Mouse (Mus musculus): ENCODE results near the gene Immp2l. TPM values are rescaled to one million over a fixed set of nuclear protein-coding genes. Genes with fewer than 3 reads are reported as not detected.
"Not testable (repeated sequence)": the region's sequence is repeated elsewhere in the genome, so short reads cannot be mapped to it uniquely, and the experiment has no call there.

Gene Immp2l
- polyA plus RNA-seq (2015; fragmentation: Nextera tagmentation; extraction: Ambion mirVana) = 10.3 and 12.5 TPM in 2 replicates

- peak within 1 kb of the TSS; percentile 72 for H3K4me2 ChIP-seq
- peak within 1 kb of the TSS; percentile 42; the same call in 1 of the 2 replicates for H3K27ac ChIP-seq (replicated peaks)
- H3K4me3 ChIP-seq = peak within 1 kb of the TSS; percentile 63
- 3% methylated on average over 55 of the region's 68 CpGs for WGBS
- peaks cover 7% of the 10 kb centered on the region for H3K4me1 ChIP-seq
- H3K9ac ChIP-seq = peak within 1 kb of the TSS; percentile 86
- H3K9me3 ChIP-seq = no peaks in the 10 kb centered on the region
- H3K27me3 ChIP-seq (replicated peaks) = no peaks in the 10 kb centered on the region
- H3K36me3 ChIP-seq = no peaks in the 10 kb centered on the region
- peak; percentile 97 for ATAC-seq (ENCODE audit: extremely low read depth, insufficient number of reproducible peaks, low FRiP score, low TSS enrichment)
These were observed at the start of gene Immp2l for GRCm38 (mm10) chr12:41023511-41024421. Gene Immp2l, plus strand, starts transcription at chr12:41024090.

GRCm38 (mm10) chr12:40978719-40979500, 45.0 kb upstream of the Immp2l start:
- Histone ChIP-seq H3K9me3 (no peaks in the 10 kb centered on the region), H3K27me3 (replicated peaks) (no peaks in the 10 kb centered on the region), H3K9ac (no peak overlapping the region), H3K36me3 (no peaks in the 10 kb centered on the region), H3K4me1 (no peaks in the 10 kb centered on the region), H3K4me2 (no peak overlapping the region), H3K27ac (replicated peaks) (no peak overlapping the region), H3K4me3 (no peak overlapping the region)
- ATAC-seq (ENCODE audit: extremely low read depth, insufficient number of reproducible peaks, low FRiP score, low TSS enrichment) = no peak
- WGBS = 72% methylated on average over 2 of the region's 2 CpGs

- Histone ChIP-seq H3K4me1 (no peaks in the 10 kb centered on the region), H3K9me3 (no peaks in the 10 kb centered on the region), H3K9ac (no peak overlapping the region), H3K4me2 (no peak overlapping the region), H3K27ac (replicated peaks) (no peak overlapping the region), H3K4me3 (no peak overlapping the region), H3K27me3 (replicated peaks) (no peaks in the 10 kb centered on the region), H3K36me3 (no peaks in the 10 kb centered on the region)
- ATAC-seq (ENCODE audit: extremely low read depth, insufficient number of reproducible peaks, low FRiP score, low TSS enrichment) = no peak
- 70% methylated on average over 4 of the region's 4 CpGs for WGBS
These were observed 44.2 kb upstream of the Immp2l start for GRCm38 (mm10) chr12:40979716-40980115.

GRCm38 (mm10) chr12:40980160-40980559, 43.7 kb upstream of the Immp2l start:
- H3K27ac ChIP-seq (replicated peaks) = no peak overlapping the region
- no peaks in the 10 kb centered on the region for H3K4me1 ChIP-seq
- WGBS = 53% methylated on average over 3 of the region's 3 CpGs
- ATAC-seq (ENCODE audit: extremely low read depth, insufficient number of reproducible peaks, low FRiP score, low TSS enrichment) = no peak
- no peaks in the 10 kb centered on the region for H3K27me3 ChIP-seq (replicated peaks)
- H3K9me3 ChIP-seq = no peaks in the 10 kb centered on the region
- no peak overlapping the region for H3K9ac ChIP-seq
- no peaks in the 10 kb centered on the region for H3K36me3 ChIP-seq
- no peak overlapping the region for H3K4me2 ChIP-seq
- no peak overlapping the region for H3K4me3 ChIP-seq

GRCm38 (mm10) chr12:40983021-40983420, 40.9 kb upstream of the Immp2l start:
- H3K36me3 ChIP-seq = no peaks in the 10 kb centered on the region

GRCm38 (mm10) chr12:40984735-40985134, 39.2 kb upstream of the Immp2l start:
- Histone ChIP-seq H3K27me3 (replicated peaks) (no peaks in the 10 kb centered on the region), H3K36me3 (no peaks in the 10 kb centered on the region), H3K4me2 (no peak overlapping the region), H3K4me1 (no peaks in the 10 kb centered on the region), H3K9me3 (no peaks in the 10 kb centered on the region), H3K27ac (replicated peaks) (no peak overlapping the region), H3K4me3 (no peak overlapping the region), H3K9ac (no peak overlapping the region)
- ATAC-seq (ENCODE audit: extremely low read depth, insufficient number of reproducible peaks, low FRiP score, low TSS enrichment) = no peak
- WGBS = 17% methylated on average over 4 of the region's 4 CpGs

More at GRCm38 (mm10) chr12:40983021-40983420, 40.9 kb upstream of the Immp2l start:
- Histone ChIP-seq H3K4me3 (no peak overlapping the region), H3K4me1 (no peaks in the 10 kb centered on the region), H3K27ac (replicated peaks) (no peak overlapping the region), H3K27me3 (replicated peaks) (no peaks in the 10 kb centered on the region), H3K9ac (no peak overlapping the region), H3K9me3 (no peaks in the 10 kb centered on the region), H3K4me2 (no peak overlapping the region)
- 58% methylated on average over 1 of the region's 1 CpGs for WGBS
- ATAC-seq (ENCODE audit: extremely low read depth, insufficient number of reproducible peaks, low FRiP score, low TSS enrichment) = no peak

- no peak for ATAC-seq (ENCODE audit: extremely low read depth, insufficient number of reproducible peaks, low FRiP score, low TSS enrichment)
- 68% methylated on average over 4 of the region's 4 CpGs for WGBS
These were observed 38.1 kb upstream of the Immp2l start for GRCm38 (mm10) chr12:40985791-40986190.

GRCm38 (mm10) chr12:40988311-40989065, 35.4 kb upstream of the Immp2l start:
- Histone ChIP-seq H3K27me3 (replicated peaks) (no peaks in the 10 kb centered on the region), H3K9me3 (no peaks in the 10 kb centered on the region), H3K4me3 (no peak overlapping the region), H3K36me3 (no peaks in the 10 kb centered on the region), H3K9ac (no peak overlapping the region), H3K4me1 (no peaks in the 10 kb centered on the region), H3K4me2 (no peak overlapping the region), H3K27ac (replicated peaks) (no peak overlapping the region)
- WGBS = 76% methylated on average over 9 of the region's 9 CpGs
- ATAC-seq (ENCODE audit: extremely low read depth, insufficient number of reproducible peaks, low FRiP score, low TSS enrichment) = no peak

More at GRCm38 (mm10) chr12:40985791-40986190, 38.1 kb upstream of the Immp2l start:
- Histone ChIP-seq H3K9ac (no peak overlapping the region), H3K4me2 (no peak overlapping the region), H3K27ac (replicated peaks) (no peak overlapping the region), H3K4me1 (no peaks in the 10 kb centered on the region), H3K9me3 (no peaks in the 10 kb centered on the region), H3K4me3 (no peak overlapping the region), H3K36me3 (no peaks in the 10 kb centered on the region), H3K27me3 (replicated peaks) (no peaks in the 10 kb centered on the region)

- Histone ChIP-seq H3K4me3 (no peak overlapping the region), H3K27ac (replicated peaks) (no peak overlapping the region), H3K36me3 (no peaks in the 10 kb centered on the region), H3K4me2 (no peak overlapping the region), H3K9me3 (no peaks in the 10 kb centered on the region), H3K4me1 (no peaks in the 10 kb centered on the region), H3K9ac (no peak overlapping the region), H3K27me3 (replicated peaks) (no peaks in the 10 kb centered on the region)
- no peak for ATAC-seq (ENCODE audit: extremely low read depth, insufficient number of reproducible peaks, low FRiP score, low TSS enrichment)
- WGBS = 84% methylated on average over 4 of the region's 4 CpGs
These were observed 32.2 kb upstream of the Immp2l start for GRCm38 (mm10) chr12:40991647-40992046.

- H3K4me1 ChIP-seq; H3K27ac ChIP-seq (replicated peaks); ATAC-seq (ENCODE audit: extremely low read depth, insufficient number of reproducible peaks, low FRiP score, low TSS enrichment); H3K36me3 ChIP-seq; H3K4me3 ChIP-seq; H3K9ac ChIP-seq; H3K9me3 ChIP-seq; H3K27me3 ChIP-seq (replicated peaks); H3K4me2 ChIP-seq: not testable (repeated sequence)
- WGBS = 59% methylated on average over 1 of the region's 1 CpGs
These were observed 31.7 kb upstream of the Immp2l start for GRCm38 (mm10) chr12:40992237-40992636.

GRCm38 (mm10) chr12:40994846-40995245, 29.0 kb upstream of the Immp2l start:
- H3K4me3 ChIP-seq = no peak overlapping the region
- 85% methylated on average over 2 of the region's 2 CpGs for WGBS
- H3K9ac ChIP-seq = no peak overlapping the region
- no peak for ATAC-seq (ENCODE audit: extremely low read depth, insufficient number of reproducible peaks, low FRiP score, low TSS enrichment)
- no peaks in the 10 kb centered on the region for H3K4me1 ChIP-seq
- no peak overlapping the region for H3K4me2 ChIP-seq
- no peak overlapping the region for H3K27ac ChIP-seq (replicated peaks)
- H3K27me3 ChIP-seq (replicated peaks) = no peaks in the 10 kb centered on the region
- H3K36me3 ChIP-seq = no peaks in the 10 kb centered on the region
- H3K9me3 ChIP-seq = 0 out of 2 replicates have a peak, but pooled peaks cover 2% of the 10 kb centered on the region
